Mouse (Mus musculus): ENCODE data around the gene M6pr.
"Not testable (repeated sequence)": the region's sequence is repeated elsewhere in the genome, so short reads cannot be mapped to it uniquely, and the experiment has no call there.

Gene M6pr

DNA sequence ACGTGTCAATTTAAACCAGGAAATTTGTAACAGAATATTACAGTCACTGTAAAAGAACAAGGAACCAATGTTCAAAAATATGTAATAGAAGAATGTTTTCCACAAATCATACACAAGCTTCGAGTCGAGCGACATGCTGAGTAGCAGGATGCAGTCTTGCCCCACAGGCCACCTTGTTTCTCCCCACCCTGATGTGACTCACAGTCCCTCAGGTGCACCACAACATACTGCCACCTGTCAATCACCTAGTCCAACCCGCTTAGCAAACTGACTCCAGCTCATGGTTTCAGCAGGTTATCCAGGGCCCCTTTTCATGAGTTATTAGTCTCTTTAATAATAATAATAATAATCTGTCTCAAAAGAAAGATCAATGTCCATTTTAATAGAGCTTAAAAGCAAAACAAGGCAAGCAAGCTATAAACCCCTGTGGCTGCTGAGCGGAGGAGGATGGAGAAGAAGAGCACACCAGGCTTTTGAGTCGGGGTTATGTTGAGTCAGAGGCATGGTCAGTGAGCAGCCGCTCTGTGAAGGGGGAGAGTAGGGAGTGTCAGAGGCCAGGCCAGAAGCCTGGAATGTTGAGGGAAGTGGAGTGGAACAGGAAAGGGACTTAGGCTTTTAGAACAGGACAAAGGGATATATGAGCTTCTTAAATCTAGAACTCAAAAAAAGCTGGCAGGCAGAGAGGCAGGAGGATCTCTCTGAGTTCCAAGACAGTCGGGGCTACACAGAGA lies 36.0 kb downstream of the M6pr start:
- no peak for DNase-seq

DNA sequence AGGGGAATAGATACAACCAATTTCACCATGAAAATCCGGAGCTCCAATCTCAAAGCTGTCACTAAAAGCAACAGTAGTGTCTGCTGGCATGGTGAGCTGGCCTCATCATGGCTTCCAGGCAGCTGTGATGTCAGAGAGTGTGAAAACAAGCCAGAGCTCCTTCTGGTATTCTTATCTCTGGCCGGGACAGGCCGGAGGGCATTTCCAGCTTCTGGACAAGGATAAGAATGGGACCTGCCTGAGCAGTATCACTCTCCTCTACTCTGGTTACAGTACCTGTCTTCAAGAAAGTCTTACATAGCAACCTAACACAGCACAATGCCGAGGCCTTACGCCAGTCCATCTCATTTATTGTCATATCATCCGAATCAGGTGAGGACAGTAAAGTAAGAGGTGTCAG lies 37.2 kb downstream of the M6pr start:
- no peak for DNase-seq

DNA sequence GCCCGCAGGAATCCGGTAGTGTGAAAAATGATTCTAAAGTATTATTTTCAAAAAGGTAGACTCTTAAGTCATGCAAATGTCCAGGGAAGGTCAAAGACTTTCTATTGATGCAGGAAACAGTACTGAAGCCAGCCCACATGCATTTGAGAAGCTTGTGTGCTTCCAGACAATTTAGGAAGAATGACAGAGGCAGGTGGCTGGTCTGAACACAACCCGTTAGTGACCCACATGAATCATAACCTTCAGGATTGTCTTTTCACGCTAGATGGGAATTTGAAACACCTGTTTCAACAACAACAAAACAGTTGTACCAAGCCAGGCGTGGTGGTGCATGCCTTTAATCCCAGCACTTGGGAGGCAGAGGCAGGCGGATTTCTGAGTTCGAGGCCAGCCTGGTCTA lies 37.9 kb downstream of the M6pr start:
- DNase-seq: no peak

DNA sequence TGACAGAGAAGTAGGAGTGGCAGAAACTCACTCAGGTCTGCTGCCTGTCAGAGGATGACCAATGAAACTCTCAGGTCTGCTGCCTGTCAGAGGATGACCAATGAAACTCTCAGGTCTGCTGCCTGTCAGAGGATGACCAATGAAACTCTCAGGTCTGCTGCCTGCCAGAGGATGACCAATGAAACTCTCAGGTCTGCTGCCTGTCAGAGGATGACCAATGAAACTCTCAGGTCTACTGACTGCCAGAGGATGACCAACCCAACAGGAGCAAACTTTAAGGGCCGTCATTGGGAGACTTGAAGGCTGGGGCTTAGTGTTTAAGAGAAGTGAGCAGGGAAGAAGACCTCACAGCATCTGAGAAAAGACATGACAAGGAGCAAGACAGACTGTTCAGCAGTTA lies 38.8 kb downstream of the M6pr start:
- not testable (repeated sequence) for DNase-seq

DNA sequence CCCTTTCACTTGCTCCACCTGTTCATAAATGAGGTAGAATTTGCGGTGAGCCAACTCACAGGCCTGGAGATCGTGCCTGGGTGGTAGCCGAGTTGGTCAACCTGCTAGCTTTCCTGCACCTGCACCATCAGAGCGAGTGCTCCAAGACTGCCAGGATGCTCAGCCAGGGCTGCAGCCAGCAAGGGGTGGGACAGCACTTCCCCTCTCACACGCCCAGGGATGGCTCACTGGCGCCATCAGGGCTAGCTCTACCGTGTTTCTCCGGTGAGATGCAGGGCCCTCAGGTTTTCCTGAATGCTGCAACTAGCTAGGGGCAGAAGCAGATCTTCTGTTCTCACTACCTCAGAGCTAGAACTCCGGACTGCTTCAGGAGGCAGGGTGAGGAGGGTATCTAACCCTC lies 47.4 kb downstream of the M6pr start:
- no peak for DNase-seq

DNA sequence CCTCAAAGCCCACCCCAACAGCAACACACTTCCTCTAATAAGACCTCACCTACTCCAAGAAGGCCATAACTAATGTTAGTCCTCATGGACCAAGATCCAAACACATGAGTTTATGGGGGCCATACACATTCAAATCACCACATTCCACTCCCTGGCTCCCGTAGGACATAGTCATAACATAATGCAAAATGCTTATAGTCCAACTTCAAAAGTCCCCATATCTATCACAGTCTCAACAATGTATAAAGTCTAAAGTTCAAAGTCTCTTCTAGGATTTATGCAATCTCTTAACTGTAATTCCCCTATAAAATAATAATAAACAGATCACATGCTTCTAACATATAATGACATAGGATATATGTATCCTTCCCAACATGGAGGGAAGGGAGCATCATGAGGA lies 48.6 kb downstream of the M6pr start:
- no peak for DNase-seq

DNA sequence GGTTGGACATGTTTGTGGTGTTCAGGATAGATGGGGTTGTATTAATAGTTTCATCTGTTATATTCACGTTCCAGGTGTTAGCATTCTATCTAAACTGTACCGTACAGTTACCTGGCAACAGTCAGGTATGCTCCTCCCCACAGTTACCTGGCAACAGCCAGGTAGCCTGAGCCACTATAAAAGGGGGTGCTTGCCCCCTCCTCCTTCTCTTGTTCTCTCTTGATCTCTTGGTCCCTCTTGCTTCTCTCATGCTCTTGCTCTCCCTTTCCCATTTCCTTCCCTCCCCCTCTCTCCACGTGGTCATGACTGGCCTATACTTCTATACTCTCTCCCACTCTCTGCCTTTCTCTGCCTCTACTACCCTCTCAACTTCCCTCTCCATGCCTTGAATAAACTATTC lies 57.2 kb downstream of the M6pr start:
- no peak for DNase-seq

DNA sequence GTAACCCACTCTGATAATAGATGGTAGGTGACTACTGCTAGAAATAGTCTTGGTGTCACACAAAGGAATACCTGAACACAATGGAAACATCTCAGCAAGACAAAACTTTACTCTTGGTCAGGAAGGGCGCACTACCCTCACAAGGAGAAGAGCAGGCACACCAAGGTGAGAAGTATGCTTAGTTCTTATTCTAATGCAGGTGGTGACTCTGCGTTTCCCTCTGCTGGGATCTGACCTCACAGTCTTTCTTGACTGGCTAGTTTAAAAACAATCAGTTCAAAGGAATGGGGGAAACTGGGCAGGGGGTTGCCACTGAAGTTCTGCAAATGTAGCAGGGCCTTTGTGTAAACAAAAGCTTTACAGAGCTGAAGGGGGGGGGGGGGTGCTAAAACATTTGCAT lies 57.8 kb downstream of the M6pr start:
- DNase-seq: no peak

DNA sequence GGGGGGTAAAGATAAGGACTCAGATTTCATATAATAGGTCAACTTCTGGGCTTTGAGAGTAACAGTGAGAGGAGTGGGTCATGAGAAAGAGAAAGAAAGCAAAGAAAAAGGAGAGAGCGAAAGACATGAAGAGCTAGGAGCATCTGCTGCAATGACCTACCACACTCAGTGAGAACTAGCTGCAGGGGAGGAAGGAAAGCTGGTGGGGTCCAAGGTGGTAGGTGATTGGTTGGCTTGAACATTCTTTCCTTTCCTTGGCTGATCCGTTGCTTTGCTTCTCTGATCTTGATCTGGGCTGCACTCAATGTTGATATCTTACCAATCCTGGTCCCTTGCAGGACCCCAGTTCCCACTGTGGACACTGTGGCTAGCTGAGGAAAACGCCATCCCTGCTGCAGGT lies 58.5 kb downstream of the M6pr start:
- no peak for DNase-seq

Measured in right cerebral cortex, postnatal 25 days (tissue).